Mouse (Mus musculus) cerebellum, adult 2 months (tissue): ENCODE results near the gene Trhde.

Experiments used
- CTCF ChIP-seq: fragments of 200-500 bp; IDR thresholded peaks from 2 replicates; pipeline ENCODE4 v1.5.1; 2011; ENCODE audit warnings: low read depth, mild to moderate bottlenecking, control low read depth, low read length, moderate library complexity, borderline replicate concordance; ENCODE audit not compliant: insufficient read depth
- POLR2A ChIP-seq: fragments of 200-500 bp; IDR thresholded peaks from 2 replicates; pipeline ENCODE4 v1.6.1; 2011; ENCODE audit warnings: low read length, control low read depth, borderline replicate concordance; ENCODE audit not compliant: insufficient read depth

GRCm38 (mm10) chr10:114794214-114794613, 7.9 kb downstream of the Trhde start:
- TF ChIP-seq POLR2A (no peak), CTCF (no peak)
